Mouse (Mus musculus) thymus, adult 2 months (tissue): ENCODE results near the gene Tnf. TPM values are rescaled to one million over a fixed set of nuclear protein-coding genes. Genes with fewer than 3 reads are reported as not detected.

ENCODE experiments used
- DNase-seq: peaks from one replicate; pipeline ENCODE4 v3.0.0; 2021
- H3K27ac ChIP-seq: fragments of 200-500 bp; 2 replicates; pipeline ENCODE4 v1.5.1; 2012; ENCODE audit warnings: low read length, control low read depth; ENCODE audit not compliant: control insufficient read depth, insufficient read depth
- H3K27me3 ChIP-seq: fragments of 200-500 bp; 2 replicates; pipeline ENCODE4 v1.6.1; 2012; ENCODE audit warnings: mild to moderate bottlenecking, low read length, moderate library complexity, mixed read lengths; ENCODE audit not compliant: control insufficient read depth, insufficient read depth
- H3K36me3 ChIP-seq: fragments of 200-500 bp; 2 replicates; pipeline ENCODE4 v1.6.1; 2012; ENCODE audit warnings: mild to moderate bottlenecking, low read length, moderate library complexity; ENCODE audit not compliant: control insufficient read depth, insufficient read depth
- H3K4me1 ChIP-seq: fragments of 200-500 bp; replicated peaks from 2 replicates; pipeline ENCODE4 v1.6.1; 2012; ENCODE audit warnings: low read length; ENCODE audit not compliant: control insufficient read depth, insufficient read depth
- H3K4me3 ChIP-seq: fragments of 200-500 bp; 2 replicates; pipeline ENCODE4 v1.5.1; 2012; ENCODE audit warnings: mild to moderate bottlenecking, low read length, control low read depth, moderate library complexity; ENCODE audit not compliant: control insufficient read depth, insufficient read depth
- CTCF ChIP-seq: fragments of 200-500 bp; IDR thresholded peaks from 2 replicates; pipeline ENCODE4 v1.5.1; 2012; ENCODE audit warnings: mild to moderate bottlenecking, control low read depth, low read length, moderate library complexity, borderline replicate concordance; ENCODE audit not compliant: control insufficient read depth, poor library complexity, insufficient read depth; ENCODE audit errors: extremely low read depth
- POLR2A ChIP-seq: fragments of 200-500 bp; IDR thresholded peaks from 2 replicates; pipeline ENCODE4 v1.6.1; 2012; ENCODE audit warnings: mild to moderate bottlenecking, low read length, control low read depth, moderate library complexity; ENCODE audit not compliant: control insufficient read depth, poor library complexity, insufficient read depth; ENCODE audit errors: extremely low read depth
- whole genome bisulfite sequencing: fragments of 180-500 bp; shearing (Covaris S2); methylation state at CpG from one replicate; pipeline ENCODE4 v1.1.7; 2018; 5-methylcytosine and 5-hydroxymethylcytosine counted together
- polyA plus RNA-seq: library from polyadenylated mRNA; depleted of rRNA; stranded (reverse); fragments of >200 nt; gene quantifications from 2 replicates; pipeline ENCODE4 v1.2.3, GENCODE M21; 2012

Gene Tnf
- polyA plus RNA-seq, 1 experiment = 11.4 TPM

DNA sequence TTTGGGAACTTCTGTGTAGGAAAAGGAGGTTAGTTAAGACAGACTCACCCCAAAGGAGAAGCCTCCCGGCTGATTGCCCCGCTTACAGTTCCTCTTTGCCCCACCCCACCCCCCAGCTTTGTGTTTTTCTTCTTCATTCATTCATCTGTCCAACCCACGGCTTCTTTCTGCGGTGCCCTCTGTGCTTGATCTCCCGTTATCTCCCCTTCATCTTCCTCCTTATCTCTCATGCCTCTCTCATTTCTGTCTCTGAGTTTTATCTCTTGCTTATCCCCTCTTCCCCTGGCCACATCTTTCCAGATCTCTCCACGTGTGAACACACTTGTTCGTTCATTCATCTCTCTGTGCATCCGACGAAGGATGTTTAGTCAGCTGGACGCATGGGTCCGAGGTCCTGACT, 679 bp downstream of the Tnf start:
- DNase-seq = no peak
- Histone ChIP-seq H3K4me1 (peaks cover 77% of the 10 kb centered on the region), H3K4me3 (peak overlapping the region; percentile 54), H3K36me3 (no peaks in the 10 kb centered on the region), H3K27me3 (no peaks in the 10 kb centered on the region), H3K27ac (peak overlapping the region; percentile 72)
- TF ChIP-seq POLR2A (no peak), CTCF (no peak)
- 4% methylated on average over 11 of the region's 11 CpGs for WGBS

DNA sequence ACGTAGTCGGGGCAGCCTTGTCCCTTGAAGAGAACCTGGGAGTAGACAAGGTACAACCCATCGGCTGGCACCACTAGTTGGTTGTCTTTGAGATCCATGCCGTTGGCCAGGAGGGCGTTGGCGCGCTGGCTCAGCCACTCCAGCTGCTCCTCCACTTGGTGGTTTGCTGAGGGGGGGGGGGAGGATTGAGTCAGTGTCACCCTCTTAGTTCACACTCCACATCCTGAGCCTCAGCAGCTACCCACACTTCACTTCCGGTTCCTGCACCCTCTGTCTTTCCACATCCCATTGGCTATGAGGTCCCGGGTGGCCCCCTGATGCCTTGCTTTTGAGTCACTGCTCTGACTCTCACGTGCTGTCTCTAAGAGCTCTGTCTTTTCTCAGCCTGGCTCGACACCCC, 1.4 kb downstream of the Tnf start:
- H3K4me1 ChIP-seq = peaks cover 73% of the 10 kb centered on the region
- TF ChIP-seq CTCF (no peak), POLR2A (no peak)
- WGBS = 7% methylated on average over 11 of the region's 11 CpGs
- H3K4me3 ChIP-seq = peak overlapping the region; percentile 54
- H3K36me3 ChIP-seq = no peaks in the 10 kb centered on the region
- no peaks in the 10 kb centered on the region for H3K27me3 ChIP-seq
- peak; percentile 79 for DNase-seq
- peak overlapping the region; percentile 88 for H3K27ac ChIP-seq

DNA sequence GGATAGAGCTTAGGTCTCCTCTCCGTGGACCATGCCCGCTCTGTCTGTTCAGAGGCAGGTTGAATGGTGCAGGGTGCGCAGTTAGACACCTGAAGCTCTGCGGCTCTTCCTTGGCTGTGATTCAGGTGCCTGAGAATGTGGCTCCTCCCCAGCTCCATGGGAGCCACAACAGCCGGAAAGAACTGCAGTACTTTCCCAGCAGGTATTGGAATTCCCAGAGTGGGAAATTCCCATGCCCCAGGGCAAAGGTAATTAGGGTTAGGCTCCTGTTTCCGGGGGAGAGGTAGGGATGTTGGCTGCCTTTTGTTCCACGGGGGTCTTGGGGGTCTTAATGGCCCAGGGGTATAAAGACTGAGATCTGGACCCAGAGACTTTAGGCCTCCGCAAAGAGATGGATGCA, 2.9 kb downstream of the Tnf start:
- peaks cover 63% of the 10 kb centered on the region for H3K4me1 ChIP-seq
- DNase-seq = no peak
- H3K27me3 ChIP-seq = no peaks in the 10 kb centered on the region
- TF ChIP-seq CTCF (no peak), POLR2A (no peak)
- no peaks in the 10 kb centered on the region for H3K36me3 ChIP-seq
- H3K4me3 ChIP-seq = no peak overlapping the region
- H3K27ac ChIP-seq = no peak overlapping the region
- 92% methylated on average over 8 of the region's 8 CpGs for WGBS

DNA sequence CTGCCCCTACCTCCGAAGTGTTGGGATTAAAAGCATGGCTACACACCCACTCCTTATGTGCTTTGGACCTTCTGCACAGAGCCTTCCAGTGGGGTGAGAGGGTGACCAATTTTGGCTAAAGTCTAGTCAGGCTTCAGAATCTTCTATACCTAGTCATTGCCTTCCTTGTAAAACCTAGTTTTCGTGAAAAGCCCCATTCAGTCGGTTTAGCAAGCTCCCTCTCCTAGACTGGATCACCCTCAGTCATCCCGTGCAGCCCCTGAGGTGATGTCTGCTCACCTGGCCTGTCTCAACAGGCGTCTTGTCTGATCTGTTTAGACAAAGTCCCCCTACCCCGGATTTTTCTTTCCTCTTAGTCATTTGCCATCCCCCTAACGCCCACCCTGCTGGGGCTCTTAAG, 3.8 kb downstream of the Tnf start:
- no peak for TF ChIP-seq POLR2A
- TF ChIP-seq CTCF = no peak
- WGBS = 86% methylated on average over 7 of the region's 7 CpGs
- H3K27ac ChIP-seq = no peak overlapping the region
- H3K4me3 ChIP-seq = no peak overlapping the region
- no peaks in the 10 kb centered on the region for H3K27me3 ChIP-seq
- DNase-seq = no peak
- H3K4me1 ChIP-seq = peaks cover 66% of the 10 kb centered on the region
- H3K36me3 ChIP-seq = no peaks in the 10 kb centered on the region

DNA sequence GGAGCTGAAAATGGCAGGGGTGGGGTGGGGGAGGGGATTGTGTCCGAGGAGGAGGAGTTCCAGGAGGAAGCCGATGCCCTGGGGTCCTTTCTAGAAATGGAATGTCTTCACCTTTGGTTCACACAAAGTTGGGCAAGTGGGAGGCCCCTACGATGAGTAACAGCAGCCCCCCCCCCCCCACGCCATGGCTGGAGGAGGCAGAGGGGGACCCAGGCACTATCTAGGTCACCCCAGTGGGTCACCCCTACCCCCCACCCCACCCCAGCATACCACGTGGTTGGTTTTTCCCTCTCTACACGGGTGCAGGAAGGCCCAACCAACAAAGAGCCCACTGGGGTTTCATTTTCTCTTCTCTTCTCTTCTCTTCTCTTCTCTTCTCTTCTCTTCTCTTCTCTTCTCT, 4.7 kb downstream of the Tnf start:
- Histone ChIP-seq H3K27ac (peak overlapping the region; percentile 54; the same call in 1 of the 2 replicates), H3K4me3 (peak overlapping the region; percentile 19), H3K36me3 (no peaks in the 10 kb centered on the region), H3K4me1 (peaks cover 62% of the 10 kb centered on the region), H3K27me3 (no peaks in the 10 kb centered on the region)
- no peak for TF ChIP-seq POLR2A
- no peak for TF ChIP-seq CTCF
- no peak for DNase-seq
- WGBS = 15% methylated on average over 6 of the region's 6 CpGs

DNA sequence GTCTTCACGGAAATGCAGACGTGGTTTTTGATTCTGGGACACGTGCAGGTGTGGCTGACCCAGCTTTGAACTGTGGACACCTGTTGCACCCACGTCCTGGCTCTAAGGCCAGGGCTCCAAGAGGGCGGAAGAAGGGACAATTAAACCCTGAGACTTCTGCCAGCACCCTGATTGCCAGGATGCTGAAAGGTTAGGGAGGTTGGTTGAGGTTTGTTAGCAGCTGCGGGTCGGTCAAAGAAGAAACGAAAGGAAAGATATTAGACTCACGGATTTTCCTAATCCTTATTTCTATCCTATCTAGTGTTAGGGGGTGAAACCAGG, 5.5 kb downstream of the Tnf start:
- DNase-seq = no peak
- Histone ChIP-seq H3K27ac (peak overlapping the region; percentile 54), H3K4me1 (peaks cover 53% of the 10 kb centered on the region), H3K27me3 (no peaks in the 10 kb centered on the region), H3K4me3 (peak overlapping the region; percentile 67), H3K36me3 (no peaks in the 10 kb centered on the region)
- no peak for TF ChIP-seq POLR2A
- TF ChIP-seq CTCF = no peak
- whole genome bisulfite sequencing = 11% methylated on average over 9 of the region's 9 CpGs

DNA sequence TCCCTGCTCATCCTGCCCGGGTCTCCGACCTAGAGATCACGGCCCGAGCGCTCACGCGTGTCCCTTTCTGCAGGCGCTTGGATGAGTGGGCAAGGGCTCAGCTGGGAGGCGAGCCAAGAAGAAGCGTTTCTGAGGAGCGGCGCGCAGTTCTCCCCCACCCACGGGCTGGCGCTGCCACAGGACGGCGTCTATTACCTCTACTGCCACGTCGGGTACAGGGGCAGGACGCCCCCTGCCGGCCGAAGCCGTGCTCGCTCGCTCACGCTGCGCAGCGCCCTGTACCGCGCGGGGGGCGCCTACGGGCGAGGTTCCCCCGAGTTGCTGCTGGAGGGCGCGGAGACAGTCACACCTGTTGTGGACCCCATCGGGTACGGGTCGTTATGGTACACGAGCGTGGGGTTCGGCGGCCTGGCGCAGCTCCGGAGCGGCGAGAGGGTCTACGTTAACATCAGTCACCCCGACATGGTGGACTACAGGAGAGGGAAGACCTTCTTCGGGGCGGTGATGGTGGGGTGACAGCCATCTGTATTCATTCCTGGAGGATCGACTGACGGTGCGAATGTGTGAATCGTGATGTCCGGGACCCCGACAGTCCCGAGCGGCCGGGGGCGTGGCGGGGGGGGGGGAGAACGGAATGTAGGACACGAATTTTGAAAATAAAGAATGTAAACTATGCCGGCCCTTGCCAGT, 6.0 kb downstream of the Tnf start:
- peak; percentile 97 for DNase-seq
- H3K36me3 ChIP-seq = no peaks in the 10 kb centered on the region
- H3K27me3 ChIP-seq = no peaks in the 10 kb centered on the region
- TF ChIP-seq POLR2A = peak; percentile 92
- peak; percentile 99 for TF ChIP-seq CTCF
- WGBS = under 1% methylated on average over 66 of the region's 66 CpGs
- peaks cover 49% of the 10 kb centered on the region for H3K4me1 ChIP-seq
- H3K4me3 ChIP-seq = peak overlapping the region; percentile 67
- peak overlapping the region; percentile 96 for H3K27ac ChIP-seq
